Mouse (Mus musculus): Measurements from ENCODE around the gene Eif4b.

Gene Eif4b

GRCm38 (mm10) chr15:102101672-102102541 is 28.3 kb downstream of the Eif4b start:
- DNase-seq (ENCODE audit: low read depth): no peak

GRCm38 (mm10) chr15:102102548-102103121 is 29.1 kb downstream of the Eif4b start:
- no peak for DNase-seq (ENCODE audit: low read depth)

DNA sequence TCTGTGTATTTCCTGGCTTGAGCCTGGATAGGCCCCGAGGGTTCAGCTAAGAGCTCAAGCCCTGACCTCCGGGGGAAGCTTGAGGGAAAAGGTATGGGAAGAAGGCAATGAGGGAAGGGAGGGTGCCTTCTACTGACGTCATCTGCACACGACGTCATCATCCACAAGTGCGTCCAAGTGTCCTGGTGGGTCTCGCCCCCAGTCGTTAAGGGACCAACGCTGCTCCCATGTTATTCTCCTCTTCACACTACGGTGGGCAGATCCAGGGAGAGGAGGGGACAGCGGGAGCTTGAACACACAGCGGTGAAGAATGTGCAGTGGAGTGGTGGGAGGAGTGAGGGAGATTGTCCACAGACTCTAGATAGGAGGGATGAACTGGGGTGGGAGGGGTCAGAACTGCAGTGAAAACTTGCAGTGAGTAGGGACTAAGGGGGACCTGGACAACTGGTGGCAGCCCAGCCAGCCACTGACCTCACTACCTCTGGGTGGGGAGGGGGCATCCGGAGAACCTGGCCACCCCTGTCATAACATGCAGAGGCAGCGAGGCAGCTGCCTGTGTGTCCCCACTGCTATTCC is 29.9 kb downstream of the Eif4b start:
- DNase-seq (ENCODE audit: low read depth): no peak

GRCm38 (mm10) chr15:102103947-102104555 is 30.5 kb downstream of the Eif4b start:
- no peak for DNase-seq (ENCODE audit: low read depth)

DNA sequence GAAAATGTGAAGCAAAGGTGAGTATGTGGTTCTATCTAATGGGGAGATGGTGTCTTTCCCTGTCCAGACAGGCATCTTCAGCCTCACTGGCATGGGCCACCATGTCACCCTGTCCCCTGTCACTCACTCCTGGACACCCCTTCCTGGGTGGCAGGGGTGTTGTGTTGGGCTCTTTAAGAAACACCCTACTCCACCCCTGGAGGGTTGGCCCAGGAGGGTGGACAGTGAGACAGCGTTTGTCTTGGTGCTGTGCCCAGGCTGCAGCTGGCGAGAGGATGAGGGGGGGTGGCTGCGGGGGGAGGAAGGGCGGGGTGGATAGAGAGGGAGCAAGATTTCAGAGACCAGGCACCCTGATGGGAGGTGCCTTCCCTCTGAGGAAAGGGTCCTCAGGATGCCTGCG is 31.8 kb downstream of the Eif4b start:
- DNase-seq (ENCODE audit: low read depth): no peak

- DNase-seq (ENCODE audit: low read depth): peak; percentile 61
These were observed 32.5 kb downstream of the Eif4b start for GRCm38 (mm10) chr15:102105764-102106730.

- peak; percentile 59 for DNase-seq (ENCODE audit: low read depth)
These were observed 33.3 kb downstream of the Eif4b start for GRCm38 (mm10) chr15:102106754-102107456.

GRCm38 (mm10) chr15:102107689-102108573 is 34.4 kb downstream of the Eif4b start:
- peak; percentile 89 for DNase-seq (ENCODE audit: low read depth)

- peak; percentile 89 for DNase-seq (ENCODE audit: low read depth)
These were observed 35.3 kb downstream of the Eif4b start for GRCm38 (mm10) chr15:102108651-102109525.

- DNase-seq (ENCODE audit: low read depth): no peak
These were observed 36.7 kb downstream of the Eif4b start for GRCm38 (mm10) chr15:102110271-102110670.

- no peak for DNase-seq (ENCODE audit: low read depth)
These were observed 37.3 kb downstream of the Eif4b start for GRCm38 (mm10) chr15:102110701-102111494.

DNA sequence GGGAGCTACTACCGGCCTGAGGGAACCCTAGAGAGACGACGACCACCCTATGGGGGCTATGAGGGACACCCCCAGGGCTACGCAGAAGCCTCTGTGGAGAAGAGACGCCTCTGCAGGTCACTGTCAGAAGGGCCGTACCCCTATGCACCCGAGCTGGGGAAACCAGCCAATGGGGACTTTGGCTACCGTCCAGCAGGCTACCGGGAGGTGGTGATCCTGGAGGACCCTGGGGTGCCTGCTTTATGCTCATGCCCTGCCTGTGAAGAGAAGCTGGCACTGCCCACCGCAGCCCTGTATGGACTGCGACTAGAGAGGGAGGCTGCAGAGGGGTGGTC is 37.9 kb downstream of the Eif4b start:
- DNase-seq (ENCODE audit: low read depth): no peak

- no peak for DNase-seq (ENCODE audit: low read depth)
These were observed 38.6 kb downstream of the Eif4b start for GRCm38 (mm10) chr15:102112181-102112580.

DNA sequence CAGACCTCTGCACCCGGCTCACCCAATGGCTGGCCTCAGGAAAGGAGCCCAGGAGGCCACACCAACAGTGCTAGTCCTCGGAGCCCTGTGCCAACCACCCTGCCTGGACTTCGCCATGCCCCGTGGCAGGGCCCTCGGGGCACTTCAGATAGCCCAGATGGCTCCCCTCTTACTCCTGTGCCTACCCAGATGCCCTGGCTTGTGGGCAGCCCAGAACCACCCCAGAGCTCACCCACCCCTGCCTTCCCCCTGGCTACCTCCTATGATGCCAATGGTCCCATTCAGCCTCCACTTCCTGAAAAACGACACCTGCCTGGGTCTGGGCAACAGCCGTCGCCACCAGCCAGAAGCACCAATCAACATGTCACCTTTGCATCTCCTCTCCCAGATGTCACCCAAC is 39.3 kb downstream of the Eif4b start:
- no peak for DNase-seq (ENCODE audit: low read depth)

DNA sequence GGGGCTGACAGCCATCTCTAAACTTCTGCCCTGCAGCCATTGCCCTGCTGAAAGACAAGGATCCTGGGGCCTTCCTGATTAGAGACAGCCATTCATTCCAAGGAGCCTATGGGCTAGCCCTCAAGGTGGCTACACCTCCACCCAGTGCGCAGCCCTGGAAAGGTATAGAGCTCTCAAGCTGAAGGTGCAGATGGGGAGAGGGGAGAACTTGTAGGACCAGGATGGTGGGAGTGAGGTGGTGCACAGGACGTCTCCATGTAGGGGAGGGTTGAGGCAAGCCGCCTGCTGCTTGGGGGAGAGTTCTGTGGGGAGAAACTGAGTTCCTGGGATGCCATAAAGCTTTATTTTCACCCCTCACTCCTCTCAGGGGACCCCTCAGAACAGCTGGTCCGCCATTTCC is 40.1 kb downstream of the Eif4b start:
- DNase-seq (ENCODE audit: low read depth): no peak

GRCm38 (mm10) chr15:102114651-102115260 is 41.2 kb downstream of the Eif4b start:
- no peak for DNase-seq (ENCODE audit: low read depth)

GRCm38 (mm10) chr15:102115731-102116231 is 42.2 kb downstream of the Eif4b start:
- DNase-seq (ENCODE audit: low read depth): peak; percentile 56
